In the genomic region with DNA sequence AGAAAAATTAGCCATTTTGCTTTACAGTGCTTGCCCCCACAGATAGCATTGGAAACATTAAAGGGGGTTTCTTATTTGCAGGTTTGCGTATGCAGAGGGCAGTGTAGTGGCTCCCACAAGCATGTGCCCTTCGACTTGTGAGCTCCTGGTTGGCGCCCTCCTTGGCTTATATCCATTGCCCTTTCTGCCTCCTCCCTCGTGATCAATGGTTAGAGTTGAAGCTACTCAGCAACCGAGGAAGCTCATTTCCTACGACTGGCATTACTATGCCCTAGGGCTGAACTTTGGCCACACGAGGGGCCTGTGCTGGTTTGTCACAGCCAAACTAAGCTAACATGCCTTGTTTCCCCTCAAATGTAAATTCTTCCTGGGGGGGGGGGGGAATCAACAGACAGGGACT, we compare ENCODE assay signal across 28 mouse cellular contexts. TPM values are rescaled to one million over a fixed set of nuclear protein-coding genes. Genes with fewer than 3 reads are reported as not detected.
DNase-seq lines count a peak whose midpoint lies in the region; ATAC-seq and TF ChIP-seq lines count a peak whose summit lies in the region.
"Had no signal": no experiment of that assay in that cellular context is flagged by ENCODE, and none has a peak within 500 bp of the region (broad histone marks: within the 10 kb centered on the region; RNA-seq: fewer than 3 reads in every experiment).

No protein-coding gene starts in this region.

- 76% methylated on average over 7 of the region's 7 CpGs for whole genome bisulfite sequencing in heart, adult 2 months
- WGBS in intestine, embryonic 15.5 days = 56% methylated on average over 7 of the region's 7 CpGs
- WGBS in intestine, postnatal 0 days = 35% methylated on average over 7 of the region's 7 CpGs

- H3K79me2 ChIP-seq in heart, adult 2 months (replicated peaks; ENCODE audit: control insufficient read depth, insufficient read depth, low read length) = no peaks in the 10 kb centered on the region

- TF ChIP-seq CTCF in heart, adult 2 months (IDR thresholded peaks at IDR 0.05) = no peak
- no peak for TF ChIP-seq CTCF in intestine, postnatal 0 days (IDR thresholded peaks at IDR 0.05; ENCODE audit: low read depth)

- no peak overlapping the region for H3K27ac ChIP-seq in heart, adult 2 months
- no peak overlapping the region for H3K27ac ChIP-seq in intestine, embryonic 15.5 days
- H3K27ac ChIP-seq in intestine, postnatal 0 days (ENCODE audit: low read depth, low read length) = peak overlapping the region; percentile 62; the same call in 1 of the 2 replicates
- H3K27ac ChIP-seq: forebrain, embryonic 13.5 days; gastrocnemius, adult 2 months; heart, embryonic 13.5 days; hindbrain, embryonic 14.5 days; limb, embryonic 12.5 days; midbrain, embryonic 12.5 days; neural tube, embryonic 12.5 days; stomach, embryonic 15.5 days had no signal

- peaks cover 5% of the 10 kb centered on the region for H3K4me1 ChIP-seq in heart, adult 2 months (ENCODE audit: control insufficient read depth, insufficient read depth, low read length)
- 0 out of 2 replicates have a peak, but pooled peaks cover 5% of the 10 kb centered on the region for H3K4me1 ChIP-seq in intestine, embryonic 15.5 days (replicated peaks)
- 0 out of 2 replicates have a peak, but pooled peaks cover 15% of the 10 kb centered on the region for H3K4me1 ChIP-seq in intestine, postnatal 0 days (replicated peaks; ENCODE audit: control insufficient read depth, insufficient read depth, low read length)
- H3K4me1 ChIP-seq: stomach, embryonic 15.5 days had no signal

- no peaks in the 10 kb centered on the region for H3K36me3 ChIP-seq in heart, adult 2 months (ENCODE audit: control insufficient read depth, insufficient read depth, low read length)
- no peaks in the 10 kb centered on the region for H3K36me3 ChIP-seq in intestine, embryonic 15.5 days
- no peaks in the 10 kb centered on the region for H3K36me3 ChIP-seq in intestine, postnatal 0 days (ENCODE audit: control insufficient read depth, insufficient read depth)
- H3K36me3 ChIP-seq: heart, embryonic 13.5 days; limb, embryonic 12.5 days; midbrain, embryonic 12.5 days; neural tube, embryonic 12.5 days; stomach, embryonic 15.5 days had no signal

- DNase-seq in heart, adult 11 months = peak; percentile 64
- DNase-seq in heart, adult 2 months = no peak
- DNase-seq in kidney, postnatal 25 days = peak; percentile 62 to 80
- DNase-seq in right cerebral cortex, postnatal 25 days = no peak
- DNase-seq in lung, postnatal 14 days = no peak
- DNase-seq: adrenal gland, postnatal 14 days; cerebellum, adult 11 months; cerebellum, postnatal 14 days; gastrocnemius, adult 2 months; gastrocnemius, postnatal 36 days; heart, postnatal 10 days; layer of hippocampus, postnatal 36 days; liver, postnatal 0 days; lung, postnatal 4 days; thymus, postnatal 14 days had no signal

- no peak for TF ChIP-seq POLR2A in heart, adult 2 months (IDR thresholded peaks at IDR 0.05; ENCODE audit: insufficient read depth, low read depth, low read length)

- H3K9ac ChIP-seq in heart, adult 2 months (ENCODE audit: low read depth, low read length) = no peak overlapping the region
- no peak overlapping the region for H3K9ac ChIP-seq in intestine, embryonic 15.5 days
- no peak overlapping the region for H3K9ac ChIP-seq in intestine, postnatal 0 days (ENCODE audit: low read depth, low read length)
- H3K9ac ChIP-seq: forebrain, embryonic 13.5 days; heart, embryonic 13.5 days; hindbrain, embryonic 14.5 days; limb, embryonic 12.5 days; liver, postnatal 0 days; midbrain, embryonic 12.5 days; neural tube, embryonic 12.5 days; stomach, embryonic 15.5 days had no signal

- intact Hi-C loops in heart, adult 2 months (cut with DNase I) = no loop called here

- ATAC-seq in intestine, embryonic 15.5 days = 0 out of 2 replicates have a peak, but pooled peaks have one; percentile 32
- no peak for ATAC-seq in intestine, postnatal 0 days
- ATAC-seq: CD4-positive, CD25-positive, alpha-beta regulatory T cell, adult 4 months; forebrain, embryonic 13.5 days; liver, postnatal 0 days had no signal

- H3K4me3 ChIP-seq in heart, adult 2 months = no peak overlapping the region
- H3K4me3 ChIP-seq in intestine, embryonic 15.5 days (replicated peaks) = no peak overlapping the region
- no peak overlapping the region for H3K4me3 ChIP-seq in intestine, postnatal 0 days (ENCODE audit: low read depth, low read length)
- H3K4me3 ChIP-seq: forebrain, embryonic 13.5 days; gastrocnemius, adult 2 months; heart, embryonic 13.5 days; limb, embryonic 12.5 days; megakaryocyte, embryonic 14.5 days; midbrain, embryonic 12.5 days; myocyte; neural tube, embryonic 12.5 days; stomach, embryonic 15.5 days had no signal

- H3K27me3 ChIP-seq in heart, adult 2 months (ENCODE audit: control insufficient read depth, insufficient read depth, low read length) = no peaks in the 10 kb centered on the region
- H3K27me3 ChIP-seq in intestine, embryonic 15.5 days (replicated peaks) = no peaks in the 10 kb centered on the region
- no peaks in the 10 kb centered on the region for H3K27me3 ChIP-seq in intestine, postnatal 0 days (replicated peaks; ENCODE audit: control insufficient read depth, insufficient read depth, low read length)
- H3K27me3 ChIP-seq: forebrain, embryonic 13.5 days; heart, embryonic 13.5 days; limb, embryonic 12.5 days; midbrain, embryonic 12.5 days; neural tube, embryonic 12.5 days; stomach, embryonic 15.5 days had no signal

- no peaks in the 10 kb centered on the region for H3K9me3 ChIP-seq in intestine, embryonic 15.5 days
- H3K9me3 ChIP-seq in intestine, postnatal 0 days (ENCODE audit: control insufficient read depth) = no peaks in the 10 kb centered on the region
- H3K9me3 ChIP-seq: forebrain, embryonic 13.5 days; heart, embryonic 13.5 days; limb, embryonic 12.5 days; midbrain, embryonic 12.5 days; neural tube, embryonic 12.5 days; stomach, embryonic 15.5 days had no signal

- no peak for TF ChIP-seq EP300 in heart, adult 2 months (IDR thresholded peaks at IDR 0.05; ENCODE audit: insufficient read depth, low read depth, low read length)

- no peak overlapping the region for H3K4me2 ChIP-seq in intestine, embryonic 15.5 days (replicated peaks)
- H3K4me2 ChIP-seq in intestine, postnatal 0 days (replicated peaks; ENCODE audit: low read depth) = no peak overlapping the region
- H3K4me2 ChIP-seq: forebrain, embryonic 13.5 days; heart, embryonic 13.5 days; hindbrain, embryonic 14.5 days; limb, embryonic 12.5 days; liver, embryonic 11.5 days; midbrain, embryonic 12.5 days; neural tube, embryonic 12.5 days; stomach, embryonic 15.5 days had no signal

RNA-seq across cellular contexts. Expression of a gene that starts 11.8 kb away (rescaled TPM):
- 1 to 10 TPM; 2.0 to 2.3 TPM for total RNA-seq in heart, adult 2 months (2021)
- polyA plus RNA-seq in heart, adult 2 months (2012; rRNA removed) = 2.3 and 3.4 TPM in 2 replicates
- 19.7 and 20.8 TPM in 2 replicates for polyA plus RNA-seq in intestine, embryonic 15.5 days (2015; fragmentation: Nextera tagmentation; extraction: Ambion mirVana)
- polyA plus RNA-seq in intestine, postnatal 0 days (2015; fragmentation: Nextera tagmentation; extraction: Ambion mirVana) = 19.6 and 24.3 TPM in 2 replicates

Comparison
In these comparisons a context has a peak if more than half of its experiments do, and no peak if none do; other contexts are left out.
1. DNase-seq: peak in heart, adult 11 months (single experiment) and kidney, postnatal 25 days (2 of 2); none in heart, adult 2 months (0 of 2), right cerebral cortex, postnatal 25 days (single experiment) and lung, postnatal 14 days (single experiment).